Mouse (Mus musculus): Measurements from ENCODE around the gene Itsn1. TPM values are rescaled to one million over a fixed set of nuclear protein-coding genes. Genes with fewer than 3 reads are reported as not detected.

The Itsn1 gene
- polyA plus RNA-seq, 1 experiment from 2014 or later: 61.2 TPM

GRCm38 (mm10) chr16:91740184-91740917, 11.3 kb downstream of the Itsn1 start:
- H3K27ac ChIP-seq (ENCODE audit: low read depth, low read length): no peak overlapping the region

GRCm38 (mm10) chr16:91740918-91741255, 11.8 kb downstream of the Itsn1 start:
- Histone ChIP-seq H3K4me2 (ENCODE audit: low read depth) (no peak overlapping the region), H3K4me3 (ENCODE audit: low read depth, low read length) (no peak overlapping the region), H3K9ac (ENCODE audit: low read length) (no peak overlapping the region), H3K36me3 (ENCODE audit: control insufficient read depth, insufficient read depth, low read length) (no peaks in the 10 kb centered on the region; the same call in 1 of the 2 replicates), H3K4me1 (ENCODE audit: control insufficient read depth, insufficient read depth, low read length) (peaks cover 11% of the 10 kb centered on the region), H3K27ac (ENCODE audit: low read depth, low read length) (no peak overlapping the region), H3K27me3 (ENCODE audit: control insufficient read depth, insufficient read depth, low read length) (no peaks in the 10 kb centered on the region), H3K9me3 (ENCODE audit: control insufficient read depth, low read length) (no peaks in the 10 kb centered on the region)
- 68% methylated on average over 7 of the region's 7 CpGs for WGBS
- ATAC-seq (ENCODE audit: insufficient read depth, low FRiP score, low TSS enrichment): no peak
- DNase-seq (ENCODE audit: low spot score): no peak

More at GRCm38 (mm10) chr16:91740184-91740917, 11.3 kb downstream of the Itsn1 start:
- ATAC-seq (ENCODE audit: insufficient read depth, low FRiP score, low TSS enrichment) (no peak), DNase-seq (ENCODE audit: low spot score) (no peak)
- Histone ChIP-seq H3K9ac (ENCODE audit: low read length) (0 out of 2 replicates have a peak overlapping the region, but pooled peaks have one; percentile 7), H3K4me3 (ENCODE audit: low read depth, low read length) (no peak overlapping the region), H3K4me2 (ENCODE audit: low read depth) (no peak overlapping the region), H3K27me3 (ENCODE audit: control insufficient read depth, insufficient read depth, low read length) (no peaks in the 10 kb centered on the region), H3K36me3 (ENCODE audit: control insufficient read depth, insufficient read depth, low read length) (no peaks in the 10 kb centered on the region; the same call in 1 of the 2 replicates), H3K9me3 (ENCODE audit: control insufficient read depth, low read length) (no peaks in the 10 kb centered on the region), H3K4me1 (ENCODE audit: control insufficient read depth, insufficient read depth, low read length) (peaks cover 9% of the 10 kb centered on the region)
- WGBS: 65% methylated on average over 8 of the region's 8 CpGs

GRCm38 (mm10) chr16:91743055-91743454, 14.0 kb downstream of the Itsn1 start:
- no peaks in the 10 kb centered on the region for H3K27me3 ChIP-seq (ENCODE audit: control insufficient read depth, insufficient read depth, low read length)
- no peak overlapping the region for H3K4me2 ChIP-seq (ENCODE audit: low read depth)
- ATAC-seq (ENCODE audit: insufficient read depth, low FRiP score, low TSS enrichment): no peak
- H3K36me3 ChIP-seq (ENCODE audit: control insufficient read depth, insufficient read depth, low read length): no peaks in the 10 kb centered on the region; the same call in 1 of the 2 replicates
- no peaks in the 10 kb centered on the region for H3K9me3 ChIP-seq (ENCODE audit: control insufficient read depth, low read length)
- DNase-seq (ENCODE audit: low spot score): no peak
- H3K4me3 ChIP-seq (ENCODE audit: low read depth, low read length): no peak overlapping the region
- no peak overlapping the region for H3K9ac ChIP-seq (ENCODE audit: low read length)
- 81% methylated on average over 7 of the region's 7 CpGs for WGBS
- H3K4me1 ChIP-seq (ENCODE audit: control insufficient read depth, insufficient read depth, low read length): peaks cover 12% of the 10 kb centered on the region
- H3K27ac ChIP-seq (ENCODE audit: low read depth, low read length): no peak overlapping the region

- ATAC-seq (ENCODE audit: insufficient read depth, low FRiP score, low TSS enrichment) (no peak), DNase-seq (ENCODE audit: low spot score) (peak; percentile 66)
- Histone ChIP-seq H3K9ac (ENCODE audit: low read length) (no peak overlapping the region), H3K27me3 (ENCODE audit: control insufficient read depth, insufficient read depth, low read length) (no peaks in the 10 kb centered on the region), H3K36me3 (ENCODE audit: control insufficient read depth, insufficient read depth, low read length) (no peaks in the 10 kb centered on the region; the same call in 1 of the 2 replicates), H3K9me3 (ENCODE audit: control insufficient read depth, low read length) (no peaks in the 10 kb centered on the region), H3K4me3 (ENCODE audit: low read depth, low read length) (no peak overlapping the region), H3K4me2 (ENCODE audit: low read depth) (no peak overlapping the region), H3K4me1 (ENCODE audit: control insufficient read depth, insufficient read depth, low read length) (peaks cover 9% of the 10 kb centered on the region), H3K27ac (ENCODE audit: low read depth, low read length) (no peak overlapping the region)
- 58% methylated on average over 14 of the region's 14 CpGs for WGBS
Measured at GRCm38 (mm10) chr16:91746101-91746950, 17.2 kb downstream of the Itsn1 start.

- H3K27ac ChIP-seq (ENCODE audit: low read depth, low read length): no peak overlapping the region
- H3K4me1 ChIP-seq (ENCODE audit: control insufficient read depth, insufficient read depth, low read length): peaks cover 9% of the 10 kb centered on the region
- H3K9ac ChIP-seq (ENCODE audit: low read length): no peak overlapping the region
- H3K4me2 ChIP-seq (ENCODE audit: low read depth): no peak overlapping the region
- H3K9me3 ChIP-seq (ENCODE audit: control insufficient read depth, low read length): no peaks in the 10 kb centered on the region
- ATAC-seq (ENCODE audit: insufficient read depth, low FRiP score, low TSS enrichment) (no peak), DNase-seq (ENCODE audit: low spot score) (no peak)
- H3K36me3 ChIP-seq (ENCODE audit: control insufficient read depth, insufficient read depth, low read length): no peaks in the 10 kb centered on the region
- H3K27me3 ChIP-seq (ENCODE audit: control insufficient read depth, insufficient read depth, low read length): no peaks in the 10 kb centered on the region
- 92% methylated on average over 6 of the region's 6 CpGs for WGBS
- H3K4me3 ChIP-seq (ENCODE audit: low read depth, low read length): no peak overlapping the region
Measured at GRCm38 (mm10) chr16:91747567-91747966, 18.5 kb downstream of the Itsn1 start.

- 74% methylated on average over 13 of the region's 13 CpGs for WGBS
- ATAC-seq (ENCODE audit: insufficient read depth, low FRiP score, low TSS enrichment): no peak
- no peak overlapping the region for H3K4me2 ChIP-seq (ENCODE audit: low read depth)
Measured at GRCm38 (mm10) chr16:91751644-91752385, 22.7 kb downstream of the Itsn1 start.

GRCm38 (mm10) chr16:91753611-91754010, 24.5 kb downstream of the Itsn1 start:
- Histone ChIP-seq H3K36me3 (ENCODE audit: control insufficient read depth, insufficient read depth, low read length) (no peaks in the 10 kb centered on the region), H3K27me3 (ENCODE audit: control insufficient read depth, insufficient read depth, low read length) (no peaks in the 10 kb centered on the region), H3K9me3 (ENCODE audit: control insufficient read depth, low read length) (no peaks in the 10 kb centered on the region), H3K9ac (ENCODE audit: low read length) (no peak overlapping the region), H3K4me1 (ENCODE audit: control insufficient read depth, insufficient read depth, low read length) (no peaks in the 10 kb centered on the region), H3K4me2 (ENCODE audit: low read depth) (no peak overlapping the region), H3K27ac (ENCODE audit: low read depth, low read length) (no peak overlapping the region), H3K4me3 (ENCODE audit: low read depth, low read length) (no peak overlapping the region)
- ATAC-seq (ENCODE audit: insufficient read depth, low FRiP score, low TSS enrichment): no peak
- 94% methylated on average over 4 of the region's 4 CpGs for WGBS
- DNase-seq (ENCODE audit: low spot score): no peak

More at GRCm38 (mm10) chr16:91751644-91752385, 22.7 kb downstream of the Itsn1 start:
- no peak for DNase-seq (ENCODE audit: low spot score)
- H3K4me1 ChIP-seq (ENCODE audit: control insufficient read depth, insufficient read depth, low read length): no peaks in the 10 kb centered on the region
- no peaks in the 10 kb centered on the region for H3K36me3 ChIP-seq (ENCODE audit: control insufficient read depth, insufficient read depth, low read length)
- no peaks in the 10 kb centered on the region for H3K9me3 ChIP-seq (ENCODE audit: control insufficient read depth, low read length)
- no peak overlapping the region for H3K4me3 ChIP-seq (ENCODE audit: low read depth, low read length)
- no peak overlapping the region for H3K9ac ChIP-seq (ENCODE audit: low read length)
- no peak overlapping the region for H3K27ac ChIP-seq (ENCODE audit: low read depth, low read length)
- no peaks in the 10 kb centered on the region for H3K27me3 ChIP-seq (ENCODE audit: control insufficient read depth, insufficient read depth, low read length)

GRCm38 (mm10) chr16:91754957-91755356, 25.9 kb downstream of the Itsn1 start:
- Histone ChIP-seq H3K9ac (ENCODE audit: low read length) (no peak overlapping the region), H3K27me3 (ENCODE audit: control insufficient read depth, insufficient read depth, low read length) (no peaks in the 10 kb centered on the region), H3K36me3 (ENCODE audit: control insufficient read depth, insufficient read depth, low read length) (no peaks in the 10 kb centered on the region), H3K4me1 (ENCODE audit: control insufficient read depth, insufficient read depth, low read length) (0 out of 2 replicates have a peak, but pooled peaks cover 2% of the 10 kb centered on the region), H3K27ac (ENCODE audit: low read depth, low read length) (no peak overlapping the region), H3K4me3 (ENCODE audit: low read depth, low read length) (no peak overlapping the region), H3K4me2 (ENCODE audit: low read depth) (no peak overlapping the region), H3K9me3 (ENCODE audit: control insufficient read depth, low read length) (no peaks in the 10 kb centered on the region)
- DNase-seq (ENCODE audit: low spot score): no peak
- WGBS: 83% methylated on average over 6 of the region's 6 CpGs
- no peak for ATAC-seq (ENCODE audit: insufficient read depth, low FRiP score, low TSS enrichment)

Data from neural tube, embryonic 11.5 days (tissue).